Mouse (Mus musculus) heart, adult 2 months (tissue): Measurements from ENCODE around the gene Oaf.

ENCODE experiments used
- CTCF ChIP-seq: fragments of 200-600 bp; IDR thresholded peaks from 2 replicates; pipeline ENCODE4 v1.8.1; 2022; ENCODE audit warnings: antibody characterized with exemption, mild to moderate bottlenecking, moderate library complexity
- EP300 ChIP-seq: fragments of 200-500 bp; IDR thresholded peaks from 2 replicates; pipeline ENCODE4 v1.6.1; 2011; ENCODE audit warnings: low read depth, low read length, control low read depth; ENCODE audit not compliant: insufficient read depth
- POLR2A ChIP-seq: fragments of 200-500 bp; IDR thresholded peaks from 2 replicates; pipeline ENCODE4 v1.6.1; 2011; ENCODE audit warnings: mild to moderate bottlenecking, low read depth, low read length, control low read depth; ENCODE audit not compliant: insufficient read depth

DNA sequence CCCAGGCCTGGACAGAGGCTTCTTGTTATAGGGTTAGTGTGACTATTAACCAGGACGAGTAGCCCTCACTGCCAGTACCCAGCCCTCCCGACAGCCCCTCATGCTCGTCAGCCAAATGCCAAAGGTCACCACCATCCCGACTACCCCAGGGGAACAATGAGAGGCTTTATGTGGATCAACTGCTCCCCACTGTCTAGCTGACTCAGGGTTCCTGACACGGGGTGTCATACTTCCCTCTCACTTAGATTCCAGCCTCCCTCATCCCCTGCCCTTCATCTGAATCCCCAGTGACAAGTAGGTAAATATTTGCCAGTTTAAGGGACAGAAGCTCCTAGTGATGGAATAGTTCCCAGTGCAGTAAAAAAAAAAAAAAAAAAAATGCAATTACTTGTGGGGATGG, 7.4 kb downstream of the Oaf start:
- TF ChIP-seq CTCF (no peak), POLR2A (no peak), EP300 (no peak)
